Mouse (Mus musculus): ENCODE results near the gene Ciapin1.
"Not testable (repeated sequence)": the region's sequence is repeated elsewhere in the genome, so short reads cannot be mapped to it uniquely, and the experiment has no call there.

Ciapin1 gene

DNA sequence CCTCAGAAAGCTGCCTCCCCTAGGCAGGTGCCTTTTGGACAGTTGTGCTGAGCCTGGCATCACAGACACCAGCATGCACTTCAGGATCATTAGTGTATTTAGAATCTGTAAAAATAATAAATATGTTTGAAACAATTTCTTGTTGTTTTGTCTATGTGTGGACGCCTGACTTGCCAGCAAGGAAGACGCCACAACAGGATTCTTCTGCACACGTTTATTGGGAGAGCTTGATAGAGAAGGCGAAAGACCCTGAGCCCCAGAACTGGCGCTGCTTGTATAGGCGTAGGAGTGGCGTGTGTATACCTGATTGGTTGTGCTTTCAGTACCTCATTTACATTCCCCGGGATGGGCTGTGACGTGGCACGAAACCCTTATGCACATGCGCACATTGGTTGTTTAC is 16.6 kb upstream of the Ciapin1 start:
- not testable (repeated sequence) for DNase-seq

DNA sequence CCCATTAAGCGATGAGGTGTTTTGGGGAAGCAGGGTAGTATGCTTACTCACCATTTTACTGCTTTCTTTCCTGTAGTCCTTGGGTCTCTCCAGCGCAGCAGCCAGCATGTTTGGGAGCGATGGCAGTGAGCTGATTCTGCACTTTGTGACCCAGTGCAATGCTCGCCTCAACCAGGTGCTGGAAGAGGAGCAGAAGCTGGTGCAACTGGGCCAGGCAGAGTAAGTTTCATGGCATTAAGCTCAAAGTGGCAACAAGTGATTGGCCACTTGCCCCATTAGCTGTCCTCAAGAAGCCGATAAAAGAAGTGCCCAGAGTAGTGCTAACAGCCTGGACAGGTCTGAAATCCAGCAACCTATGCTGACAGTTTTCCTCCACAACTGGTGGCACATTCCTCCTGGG is 11.9 kb upstream of the Ciapin1 start:
- no peak for DNase-seq

DNA sequence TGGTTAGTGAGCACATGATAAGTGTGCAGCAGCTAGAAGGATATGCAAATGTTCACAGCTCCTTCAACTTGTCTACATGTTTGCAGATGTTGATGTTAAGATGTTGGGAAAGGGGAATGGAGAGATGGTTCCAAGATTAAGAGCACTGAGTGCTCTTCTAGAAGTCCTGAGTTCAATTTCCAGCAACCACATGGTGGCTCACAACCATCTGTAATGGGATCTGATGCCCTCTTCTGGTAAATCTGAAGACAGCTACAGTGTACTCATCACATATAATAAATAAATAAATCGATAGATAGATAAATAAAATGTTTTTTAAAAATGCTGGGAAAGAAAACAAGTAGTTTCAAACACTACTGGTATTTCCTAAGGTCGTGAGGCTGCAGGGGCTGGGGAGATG is 3.0 kb upstream of the Ciapin1 start:
- no peak for DNase-seq

DNA sequence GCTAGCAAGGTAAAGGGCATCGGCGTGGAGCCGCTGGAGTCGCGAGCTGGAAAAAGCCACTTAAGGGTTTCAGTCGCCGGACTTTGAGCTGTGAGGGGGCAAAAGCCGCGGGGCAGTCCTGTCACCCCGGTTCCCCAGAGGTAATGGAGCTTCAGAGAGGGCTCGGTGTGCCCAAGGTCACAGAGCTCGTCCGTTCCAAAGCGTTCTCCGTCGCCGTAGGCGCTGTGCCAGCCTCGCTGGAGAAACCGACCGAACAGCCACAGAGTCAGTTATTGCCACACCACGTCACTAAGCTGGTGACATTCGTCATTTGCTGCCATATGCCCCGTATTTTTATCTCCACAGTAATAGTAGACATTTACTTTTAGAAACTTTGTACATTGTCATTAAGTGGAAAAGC is 442 bp upstream of the Ciapin1 start:
- DNase-seq = no peak

DNA sequence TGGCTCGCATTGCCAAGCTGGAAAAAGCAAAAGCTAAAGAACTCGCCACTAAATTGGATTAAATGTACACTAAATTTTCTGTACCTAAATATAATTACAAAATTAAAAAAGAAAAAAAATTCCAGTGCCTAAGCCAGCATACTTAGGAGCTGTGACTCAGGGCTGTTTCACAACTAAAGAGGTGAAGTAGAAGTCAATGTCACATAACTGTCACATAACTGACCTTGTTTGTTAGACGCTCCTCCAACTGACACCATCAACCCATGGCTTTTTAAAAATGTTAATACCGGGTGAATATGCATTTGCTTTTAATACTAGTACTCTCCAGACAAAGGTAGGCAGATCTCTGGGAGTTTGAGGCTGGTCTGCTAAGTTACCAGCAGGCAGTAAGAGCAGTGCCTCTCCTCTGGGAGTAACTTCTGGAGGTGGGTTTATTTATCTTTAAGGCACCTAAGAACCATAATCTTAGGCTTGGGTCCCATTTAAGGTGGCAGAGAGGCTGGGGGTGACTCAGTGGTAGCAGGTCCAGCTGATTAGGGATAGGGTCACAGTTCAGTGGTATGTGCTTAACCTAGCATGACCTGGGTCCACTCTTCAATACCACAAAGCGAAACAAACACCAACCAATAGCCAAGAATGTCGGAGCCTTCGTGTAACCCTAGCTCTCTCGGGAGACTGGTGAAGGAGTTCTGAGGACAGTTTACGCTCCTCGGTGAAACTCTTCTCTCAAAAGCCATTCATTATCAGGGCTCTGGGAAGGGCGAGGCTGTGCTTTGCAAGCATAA is 1.5 kb downstream of the Ciapin1 start:
- no peak for DNase-seq

DNA sequence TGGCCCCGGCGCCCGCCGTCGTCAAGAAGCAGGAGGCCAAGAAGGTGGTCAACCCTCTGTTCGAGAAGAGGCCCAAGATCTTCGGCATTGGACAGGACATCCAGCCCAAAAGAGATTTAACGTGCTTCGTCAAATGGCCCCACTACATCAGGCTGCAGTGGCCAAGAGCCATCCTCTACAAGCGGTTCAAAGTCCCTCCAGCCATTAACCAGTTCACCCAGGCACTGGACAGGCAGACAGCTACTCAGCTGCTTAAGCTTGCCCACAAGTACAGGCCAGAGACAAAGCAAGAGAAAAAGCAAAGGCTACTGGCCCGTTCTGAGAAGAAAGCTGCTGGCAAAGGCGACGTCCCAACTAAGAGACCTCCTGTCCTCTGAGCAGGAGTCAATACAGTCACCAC is 2.4 kb downstream of the Ciapin1 start:
- DNase-seq = not testable (repeated sequence)

DNA sequence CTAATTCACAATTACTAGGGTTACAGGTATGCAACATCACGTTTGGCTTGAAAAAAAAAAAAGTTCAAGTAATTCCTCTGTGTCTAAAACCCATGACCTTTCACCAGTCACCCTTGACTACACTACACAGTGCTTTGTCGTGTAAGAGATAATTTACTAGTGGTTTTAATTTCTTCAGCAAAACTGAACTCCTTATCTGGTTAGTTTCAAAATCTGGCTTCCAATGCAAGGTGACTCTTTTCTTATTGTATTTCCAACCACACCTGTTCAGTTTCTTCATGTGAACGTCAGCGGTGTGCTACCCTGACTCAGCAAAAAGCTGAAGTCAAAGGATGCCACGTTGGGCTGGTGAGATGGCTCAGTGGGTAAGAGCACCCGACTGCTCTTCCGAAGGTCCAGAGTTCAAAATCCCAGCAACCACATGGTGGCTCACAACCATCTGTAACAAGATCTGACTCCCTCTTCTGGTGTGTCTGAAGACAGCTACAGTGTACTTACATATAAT is 4.2 kb downstream of the Ciapin1 start:
- DNase-seq = not testable (repeated sequence)

DNA sequence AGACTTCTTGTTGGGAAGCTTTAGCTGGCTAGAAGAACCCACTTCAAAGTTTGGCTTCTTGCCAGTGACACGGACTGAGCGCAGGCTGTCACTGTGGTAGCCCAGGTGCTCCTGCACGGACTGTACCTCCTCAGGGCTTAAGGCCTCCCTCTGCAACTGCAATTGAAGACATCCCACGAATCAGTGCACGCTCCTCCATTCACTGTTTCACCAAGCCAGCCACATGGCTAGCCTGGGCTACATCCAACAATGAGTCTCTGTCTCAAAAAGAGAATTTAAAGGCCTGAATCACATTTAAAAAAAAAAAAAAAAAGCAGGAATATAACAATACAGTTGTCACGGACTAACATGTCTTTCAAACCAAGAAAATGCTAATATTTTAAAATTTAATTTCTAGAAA is 9.9 kb downstream of the Ciapin1 start:
- DNase-seq = no peak

DNA sequence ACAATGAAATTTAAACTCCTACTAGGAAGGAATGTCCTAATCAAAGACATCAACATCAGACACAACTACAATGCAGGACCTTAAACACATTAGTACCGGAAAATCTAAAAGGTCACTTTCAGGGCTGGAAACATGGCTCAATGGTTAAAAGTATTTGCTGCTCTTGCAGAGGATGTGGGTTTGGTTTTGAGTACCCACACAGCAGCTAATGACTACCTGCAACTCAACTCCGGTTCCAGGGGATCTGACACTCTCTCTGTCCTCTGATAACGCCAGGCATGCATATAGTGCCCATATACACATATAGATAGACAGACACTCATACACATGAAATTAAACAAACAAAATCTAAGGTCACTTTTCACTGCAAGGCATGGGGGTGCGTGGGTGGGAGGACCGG is 11.9 kb downstream of the Ciapin1 start:
- no peak for DNase-seq

DNA sequence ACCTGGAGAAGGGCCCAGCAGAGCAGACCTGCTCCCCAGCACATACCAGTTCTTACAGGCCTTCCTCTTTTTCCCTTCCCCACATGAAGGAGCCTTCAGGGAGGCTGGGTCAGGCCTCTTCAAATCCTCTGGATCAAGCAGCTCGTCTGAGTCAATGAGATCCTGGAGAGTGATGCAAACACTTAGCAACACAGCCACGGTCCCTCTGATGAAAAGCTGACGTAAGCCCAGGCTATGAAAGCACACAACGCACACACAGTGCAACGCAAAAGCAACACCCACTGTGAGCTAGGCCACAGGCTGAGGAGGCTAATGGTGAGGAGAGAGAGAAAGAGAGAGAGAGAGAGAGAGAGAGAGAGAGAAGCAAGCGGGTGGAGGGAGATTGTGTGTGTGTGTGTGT is 13.0 kb downstream of the Ciapin1 start:
- no peak for DNase-seq

DNA sequence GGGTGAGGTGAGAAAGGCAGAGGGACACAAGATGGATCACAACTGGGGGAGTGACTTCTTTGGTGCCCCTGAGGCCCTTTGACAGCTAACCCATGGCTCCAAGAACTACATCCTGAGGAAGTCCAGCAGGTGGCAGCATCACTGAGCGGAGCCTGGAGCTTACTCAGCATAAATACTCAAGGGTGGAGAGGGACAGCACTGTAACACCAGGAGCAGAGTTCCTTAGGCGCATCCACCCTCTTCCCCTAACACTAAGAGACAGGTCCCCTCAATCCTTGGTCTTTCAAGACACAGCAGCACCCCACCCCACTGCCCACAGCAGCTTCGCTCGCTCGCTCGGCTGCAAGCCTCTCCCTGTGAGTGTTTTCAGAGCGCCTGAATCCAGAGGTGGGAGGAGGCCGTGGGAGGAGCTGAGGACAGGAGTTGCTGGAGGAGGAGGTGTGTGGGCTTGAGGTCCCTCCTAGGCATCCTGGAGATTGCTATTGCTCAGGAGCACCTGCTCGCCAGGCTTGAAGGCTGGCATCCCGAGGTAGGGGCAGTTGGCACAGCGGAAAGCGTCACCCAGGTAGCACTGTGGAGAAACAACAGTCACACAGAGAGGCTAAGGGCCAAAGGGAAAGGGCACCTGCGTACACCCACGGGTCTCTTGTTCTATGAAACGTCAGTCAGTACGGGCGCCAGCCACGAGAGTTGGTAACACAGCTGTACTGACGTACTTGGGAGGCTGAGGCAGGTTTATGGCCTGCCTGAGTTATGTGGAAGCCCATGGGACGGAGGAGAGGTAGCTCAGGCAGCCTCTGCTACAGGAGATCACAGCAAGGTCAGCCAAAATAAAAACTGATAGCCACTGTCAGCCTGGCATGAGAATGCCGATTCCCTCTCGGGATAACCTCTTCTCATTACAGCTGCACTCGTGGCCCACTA is 15.3 kb downstream of the Ciapin1 start:
- peak; percentile 18 to 31 for DNase-seq

DNA sequence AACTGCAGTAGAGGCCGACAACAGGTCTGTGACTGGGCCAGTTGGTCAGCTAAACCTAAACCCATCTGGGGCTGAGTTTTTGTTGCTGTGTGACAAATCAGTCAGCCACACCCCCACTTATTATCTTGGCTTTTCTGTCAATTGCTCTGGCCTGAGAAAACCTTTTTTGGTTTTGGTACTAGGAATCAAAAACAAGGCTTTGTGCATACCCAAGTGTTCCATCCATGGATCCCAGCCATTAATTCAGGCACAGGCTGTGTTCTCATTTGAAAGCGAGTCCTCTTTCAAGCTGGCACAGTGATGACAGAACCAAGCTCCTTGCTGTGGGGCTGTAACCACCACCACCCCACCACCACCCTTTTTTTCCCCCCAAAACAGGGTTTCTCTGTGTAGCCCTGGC is 16.8 kb downstream of the Ciapin1 start:
- DNase-seq = no peak

DNA sequence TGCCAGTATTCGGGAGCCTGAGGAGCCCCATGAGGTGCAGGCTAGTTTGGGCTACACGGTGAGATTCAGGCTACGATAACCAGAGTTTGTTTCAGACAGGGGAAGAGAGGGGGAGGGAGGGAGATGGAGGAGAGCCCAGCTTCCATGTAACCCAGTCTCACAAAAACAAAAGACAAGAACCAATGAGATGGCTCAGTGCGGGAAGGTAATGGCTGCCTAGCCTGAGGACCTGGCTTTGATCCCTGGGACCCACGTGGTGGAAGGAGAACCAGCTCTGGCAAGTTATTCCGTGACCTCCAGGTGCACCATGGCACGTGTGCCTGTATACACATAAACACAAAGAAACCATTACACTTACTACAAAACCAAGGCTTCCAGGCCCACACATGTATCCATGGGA is 17.6 kb downstream of the Ciapin1 start:
- no peak for DNase-seq

DNA sequence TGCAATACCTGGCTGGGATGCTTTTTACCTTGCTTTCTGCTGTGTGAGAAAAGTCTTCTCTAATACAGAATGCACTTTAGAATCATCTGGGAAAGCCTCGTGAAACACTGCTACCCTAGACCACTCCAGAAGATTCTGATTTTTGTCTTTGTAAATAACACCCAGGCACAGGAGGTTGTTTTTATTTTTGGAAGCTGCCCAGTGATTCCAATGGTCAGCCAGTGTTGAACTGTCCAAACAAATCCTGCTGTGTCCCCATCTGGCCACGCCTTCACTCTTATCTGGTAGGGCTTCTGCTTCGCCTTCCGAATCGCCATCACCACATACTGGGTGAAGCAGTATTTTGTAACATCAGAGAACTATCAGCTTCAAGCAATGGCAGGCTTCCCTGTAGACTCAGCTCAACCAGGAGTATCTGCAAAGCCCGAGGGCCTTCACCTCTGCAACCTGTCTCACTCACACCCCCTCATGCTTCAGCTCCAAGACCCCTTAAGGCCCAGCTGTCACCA is 18.4 kb downstream of the Ciapin1 start:
- DNase-seq = no peak

DNA sequence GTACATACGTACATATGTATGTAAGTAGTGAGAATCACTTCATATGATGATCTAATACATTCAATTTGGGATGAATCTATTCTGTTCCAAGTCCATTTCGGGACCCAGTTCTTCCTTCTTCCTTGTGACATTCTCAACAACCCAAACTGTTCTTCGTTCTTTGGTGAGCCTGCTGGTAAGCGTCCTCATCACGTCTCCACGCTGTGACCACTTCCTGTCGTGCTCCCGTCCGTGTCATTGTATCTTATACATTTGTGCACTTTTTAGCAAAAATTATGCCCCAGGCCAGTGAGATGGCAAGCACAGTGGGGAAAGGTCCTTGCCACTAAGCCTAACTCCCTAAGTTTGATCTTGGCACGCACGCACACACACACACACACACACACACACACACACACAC is 20.2 kb downstream of the Ciapin1 start:
- no peak for DNase-seq

DNA sequence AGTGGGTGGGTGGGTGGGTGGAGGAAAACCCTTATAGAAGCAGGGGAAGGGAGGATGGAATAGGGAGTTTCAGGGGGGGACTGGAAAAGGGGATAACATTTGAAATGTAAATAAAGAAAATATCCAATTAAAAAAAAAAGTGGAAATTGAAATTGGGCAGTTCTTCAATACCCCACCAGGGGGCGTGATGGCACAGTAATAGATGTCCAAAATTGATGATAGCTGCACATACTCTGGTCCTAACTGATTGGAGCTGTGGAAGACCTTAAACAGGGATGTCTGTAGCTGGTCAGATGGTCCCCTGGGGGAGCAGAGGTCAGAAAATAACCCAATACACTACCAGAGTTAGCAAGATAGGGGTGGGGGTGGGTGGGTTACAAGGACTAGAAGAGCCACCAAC is 23.6 kb downstream of the Ciapin1 start:
- no peak for DNase-seq

DNA sequence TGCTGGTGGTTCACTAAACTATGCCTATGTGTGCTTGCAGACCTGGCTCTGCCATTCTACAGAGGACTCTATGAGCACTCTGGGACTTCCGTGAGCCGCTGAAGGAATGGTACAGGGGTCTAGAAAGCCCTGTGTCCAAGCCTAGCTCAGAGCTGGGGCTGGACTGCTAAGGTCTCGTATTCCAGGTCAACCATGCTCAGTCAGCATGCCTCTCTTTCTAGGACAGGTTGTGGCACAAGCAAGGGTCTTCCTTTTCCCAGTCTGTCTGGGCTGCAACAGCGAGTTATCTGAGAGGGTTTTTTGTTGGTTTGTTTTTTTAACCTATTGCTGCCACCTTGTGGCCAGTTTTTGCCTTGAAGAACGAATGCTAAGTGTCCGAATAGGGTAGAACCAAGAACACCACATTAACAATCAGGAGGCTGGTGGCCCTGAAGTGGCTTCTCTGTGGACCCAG is 25.5 kb downstream of the Ciapin1 start:
- peak; percentile 30 to 52 for DNase-seq

DNA sequence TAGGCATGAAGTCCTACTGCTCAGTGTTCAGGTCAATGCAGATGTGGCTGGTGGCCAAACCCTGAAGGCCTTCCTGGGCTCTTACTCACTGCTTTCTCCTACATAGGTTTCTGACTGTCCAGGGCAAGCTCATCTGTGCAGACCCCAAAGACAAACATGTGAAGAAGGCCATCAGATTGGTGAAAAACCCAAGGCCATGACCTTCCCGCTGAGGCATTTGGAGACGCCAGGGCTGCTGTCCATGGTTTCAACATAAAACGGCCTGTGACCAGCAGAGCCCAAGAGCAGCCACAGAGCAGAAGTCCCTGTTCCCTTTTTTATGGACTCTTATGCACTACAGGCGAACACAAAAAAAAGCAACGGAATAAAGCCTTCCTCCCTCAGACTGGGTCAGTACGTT is 26.5 kb downstream of the Ciapin1 start:
- no peak for DNase-seq

DNA sequence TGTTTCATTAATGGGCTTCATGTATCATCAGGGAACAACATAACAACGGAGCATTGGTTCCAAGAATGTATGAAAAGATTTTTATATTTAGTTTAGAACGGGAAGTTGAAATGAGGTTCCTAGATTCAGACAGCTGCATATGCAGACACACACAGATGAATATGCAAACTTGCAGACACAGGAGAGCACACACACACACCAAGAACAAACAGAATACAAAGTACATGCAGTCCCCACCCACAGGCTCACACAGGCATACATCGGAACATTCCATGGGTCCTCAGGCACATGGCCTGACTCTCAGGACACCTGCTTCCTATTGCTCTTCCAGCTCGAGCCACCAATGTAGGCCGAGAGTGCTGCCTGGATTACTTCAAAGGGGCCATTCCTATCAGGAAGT is 27.3 kb downstream of the Ciapin1 start:
- no peak for DNase-seq

DNA sequence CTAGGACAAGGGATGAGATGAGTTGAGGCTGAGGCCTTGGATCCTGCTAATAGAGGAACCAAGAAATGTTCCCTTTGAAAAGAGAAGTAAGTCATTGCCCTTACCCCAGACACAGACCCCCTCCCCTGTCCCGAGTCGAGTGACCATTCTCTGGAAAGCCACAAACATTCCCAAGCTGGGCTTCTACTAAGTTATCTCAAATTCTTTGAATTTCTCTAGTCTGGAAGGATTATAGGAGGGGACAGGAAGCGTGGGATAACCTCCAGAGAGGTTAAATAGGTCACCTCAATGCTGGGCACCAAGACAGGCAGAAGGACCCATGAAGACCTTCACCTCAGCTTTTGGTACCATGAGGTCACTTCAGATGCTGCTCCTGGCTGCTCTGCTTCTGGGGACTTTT is 28.0 kb downstream of the Ciapin1 start, which contains the start of gene Ccl17:
Gene Ccl17, plus strand, starts transcription at position 301 of the 400 bp plus-strand sequence.
- no peak for DNase-seq

DNA sequence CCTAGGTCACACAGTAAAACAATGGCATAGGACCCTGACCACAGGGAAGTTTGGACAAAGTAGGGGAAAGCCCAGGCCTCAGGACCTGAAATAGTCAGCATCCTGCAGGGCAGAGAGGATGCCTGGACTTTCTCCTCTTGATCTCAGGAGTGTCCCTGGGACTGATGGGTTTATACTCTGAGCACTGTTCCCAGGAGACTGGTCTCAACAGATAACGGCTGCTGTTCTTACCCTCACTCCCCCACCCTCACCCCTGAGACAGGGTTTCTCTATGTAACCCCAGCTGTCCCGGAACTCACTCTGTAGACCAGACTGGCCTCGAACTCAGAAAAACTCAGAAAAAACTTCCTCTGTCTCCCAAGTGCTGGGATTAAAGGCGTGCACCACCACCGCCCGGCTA is 29.8 kb downstream of the Ciapin1 start:
- DNase-seq = no peak

DNA sequence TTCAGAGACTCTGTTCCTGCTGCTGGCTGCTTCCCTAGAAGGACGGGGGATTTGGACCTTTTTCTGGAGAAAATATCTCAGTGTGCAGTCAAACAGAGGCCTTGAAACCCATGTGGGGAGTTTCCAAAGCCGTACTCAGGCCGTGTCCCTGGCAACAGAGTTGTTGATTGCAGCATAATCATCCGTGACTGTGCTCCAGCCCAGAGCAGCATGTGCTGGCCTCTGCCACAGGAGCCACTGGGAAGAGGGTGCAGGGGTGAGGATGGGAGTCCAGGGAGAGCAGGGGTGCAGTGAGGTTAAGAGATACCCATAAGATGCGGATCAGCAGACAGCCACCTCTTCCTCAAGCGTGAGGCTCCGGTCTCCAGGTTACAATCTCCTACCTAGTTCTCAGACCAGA is 30.7 kb downstream of the Ciapin1 start:
- DNase-seq = no peak

DNA sequence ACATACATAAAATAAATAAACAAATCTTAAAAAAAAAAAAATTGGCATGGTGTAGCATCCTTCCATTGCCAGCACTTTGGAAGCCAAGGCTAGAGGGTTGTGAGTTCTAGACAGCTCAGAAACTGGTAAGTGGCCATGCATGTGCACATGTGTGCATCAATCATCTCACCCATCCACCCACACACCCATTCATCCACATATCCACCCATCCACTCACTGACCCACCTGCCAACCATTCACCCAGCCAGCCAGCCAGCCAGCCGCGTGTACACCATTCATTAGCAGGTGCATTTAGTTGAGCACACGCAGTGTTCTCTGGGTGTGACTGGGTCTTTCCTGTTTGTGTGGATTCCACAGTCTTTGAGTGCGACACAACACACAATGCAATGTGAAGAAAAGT is 32.3 kb downstream of the Ciapin1 start:
- DNase-seq = no peak
